Mouse (Mus musculus) heart, adult 8-10 months (tissue): ENCODE results near the gene Dock3. TPM values are rescaled to one million over a fixed set of nuclear protein-coding genes. Genes with fewer than 3 reads are reported as not detected.

Source experiments
- DNase-seq: peaks from one replicate; pipeline ENCODE4 v3.0.0; 2022; ENCODE audit warnings: low spot score
- total RNA-seq, 4 experiments: library from RNA; stranded (reverse); gene quantifications; 2 replicates each; pipeline ENCODE4 v1.2.4; 2022

Gene Dock3
- total RNA-seq = 10 to 100 TPM; 15.1 to 23.8 (median 19.8) TPM

DNA sequence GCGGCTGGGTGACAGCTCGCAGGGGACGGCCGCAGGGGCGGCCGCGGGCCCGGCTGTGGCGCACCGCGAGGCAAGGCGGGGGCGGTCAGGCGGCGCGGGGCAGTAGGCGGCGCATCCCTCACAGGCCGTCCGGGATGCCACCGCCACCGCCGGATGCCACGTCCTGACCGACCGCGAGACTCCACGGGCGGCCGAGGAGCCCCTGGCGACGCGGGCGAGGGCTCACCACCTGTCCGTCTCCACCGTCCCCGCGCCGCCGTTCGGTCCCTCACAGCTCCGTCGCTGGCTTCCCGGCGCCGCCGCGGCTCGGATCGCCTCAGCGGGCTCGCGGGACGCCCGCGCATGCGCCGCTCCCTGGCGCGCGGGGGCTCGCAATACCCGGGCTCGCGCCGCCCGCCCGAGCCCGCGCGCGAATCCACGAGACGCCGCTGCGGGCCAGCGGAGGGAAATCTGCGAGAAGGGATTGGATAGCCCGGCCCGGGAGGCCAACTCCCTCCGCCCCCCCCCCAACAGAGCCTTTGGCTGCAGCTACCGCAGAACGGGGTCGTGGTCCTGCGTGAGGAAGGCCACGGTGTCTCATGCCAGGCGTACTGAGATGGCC is at the start of gene Dock3:
Gene Dock3, minus strand, starts transcription at position 371 of the 601 bp plus-strand sequence.
- DNase-seq = no peak

DNA sequence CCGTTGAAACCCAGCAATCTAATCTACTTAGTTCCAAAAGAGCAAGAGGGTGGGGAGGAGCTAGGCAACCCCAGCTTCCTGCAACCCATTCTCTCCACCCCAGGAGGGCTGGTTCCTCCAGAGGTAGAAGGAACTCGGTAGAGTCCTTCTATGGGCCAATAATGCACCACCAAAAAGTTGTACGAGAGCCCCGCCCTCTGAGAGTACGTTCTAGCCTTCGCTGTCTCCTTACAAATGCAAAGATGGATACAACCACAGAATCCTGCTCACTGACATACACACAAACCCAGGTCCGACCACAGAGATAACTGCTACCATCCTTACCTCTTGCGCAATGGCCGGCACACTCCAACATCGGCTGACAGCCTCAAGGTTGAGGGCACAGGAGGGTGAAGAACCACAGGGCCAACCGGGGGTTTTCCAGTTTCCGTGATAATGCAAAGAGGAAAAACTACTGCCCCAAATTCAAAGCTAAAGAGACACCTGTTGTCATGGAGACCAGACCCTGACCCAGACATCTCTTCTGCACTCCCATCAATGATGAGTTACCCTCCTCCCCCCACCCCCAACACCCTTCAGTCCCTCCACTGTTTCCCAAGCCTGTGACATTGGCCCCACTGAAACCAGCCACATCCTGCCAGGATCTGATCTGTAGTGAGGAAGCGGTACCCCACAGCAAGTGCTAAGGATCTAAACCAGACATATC is 48.8 kb upstream of the Dock3 start:
- no peak for DNase-seq

DNA sequence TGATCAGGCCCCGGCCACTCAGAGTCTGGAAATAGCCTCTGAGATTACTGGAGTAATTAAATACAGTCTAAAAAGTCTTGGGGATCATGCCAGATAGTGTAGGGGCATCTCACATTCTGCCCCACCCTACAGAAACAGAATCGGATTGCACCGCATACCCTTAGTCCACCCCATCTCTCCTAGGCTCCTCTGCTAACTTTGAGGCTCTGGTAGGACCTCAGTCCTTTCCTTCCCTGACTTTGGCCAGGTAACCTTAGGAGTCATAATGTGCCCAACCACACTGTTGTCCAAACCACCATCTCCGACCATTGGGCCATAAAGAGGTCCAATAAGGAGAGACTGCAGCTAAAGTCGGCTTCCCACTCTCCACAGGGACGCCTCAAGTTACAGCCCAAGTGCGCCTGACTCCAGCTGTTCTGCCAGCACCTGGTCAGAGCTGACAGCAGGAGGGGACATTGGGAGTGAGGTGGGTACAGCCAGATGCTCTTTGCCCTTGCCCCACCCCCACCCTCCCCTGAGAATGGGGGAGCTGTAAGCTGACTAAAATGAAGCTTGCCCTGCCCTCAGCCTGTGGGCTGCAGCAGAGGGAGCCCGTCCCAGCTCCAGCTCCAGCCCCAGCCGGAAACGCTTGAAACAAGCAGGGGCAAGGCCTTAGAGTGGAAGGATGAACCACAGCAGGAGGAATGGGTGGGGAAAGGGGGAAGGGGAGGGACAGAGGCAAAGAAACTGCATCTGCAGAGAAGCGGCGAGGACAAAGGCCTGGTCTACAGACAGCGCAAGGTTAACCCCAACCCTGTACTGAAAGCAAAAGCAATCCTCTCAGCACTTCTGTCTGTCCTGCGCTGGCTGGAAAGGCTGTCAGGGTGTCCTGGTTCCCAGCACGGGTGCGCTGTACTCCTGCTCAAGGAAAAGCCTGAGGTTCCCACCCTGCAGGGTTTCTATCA is 47.9 kb upstream of the Dock3 start:
- DNase-seq = no peak

DNA sequence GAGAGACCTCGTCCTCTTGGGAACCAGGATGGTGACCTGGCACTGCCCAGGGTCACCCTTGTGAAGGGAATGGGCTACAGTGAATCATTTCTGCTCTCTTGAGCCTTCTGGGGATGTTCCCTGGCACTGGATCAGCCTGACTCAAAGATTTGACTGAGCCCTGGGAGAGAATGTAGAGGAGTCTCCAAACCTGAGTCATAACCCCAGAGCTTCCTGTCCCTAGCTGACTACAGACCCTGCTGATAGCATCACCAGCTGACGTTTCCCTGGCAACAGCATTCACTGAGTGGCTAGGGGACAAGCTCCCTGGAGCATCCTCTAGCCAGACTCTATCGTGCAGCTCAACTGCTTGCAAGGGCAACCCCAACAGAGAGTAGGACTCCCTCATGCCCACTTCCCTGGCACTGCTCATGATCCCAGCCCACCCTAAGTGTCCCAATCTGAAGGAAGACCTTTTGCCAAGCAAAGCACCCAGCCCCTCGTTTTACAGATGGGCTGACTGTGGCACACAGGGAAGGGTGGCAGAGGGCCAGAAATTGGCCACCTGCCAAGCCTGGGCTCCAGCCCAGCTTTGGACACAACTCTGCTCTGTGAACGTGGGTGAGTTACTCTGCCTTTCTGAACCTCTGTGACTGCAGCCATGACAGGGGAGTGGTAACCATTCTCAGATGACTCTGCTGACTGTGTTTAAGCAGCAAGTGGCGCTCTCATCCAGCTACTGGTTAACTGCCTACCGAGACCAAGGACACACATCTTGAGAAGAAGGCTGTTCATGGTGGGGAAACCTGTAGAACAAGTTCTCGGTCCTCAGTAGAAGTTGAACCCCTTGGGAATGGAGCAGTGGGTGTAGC is 47.0 kb upstream of the Dock3 start:
- no peak for DNase-seq

DNA sequence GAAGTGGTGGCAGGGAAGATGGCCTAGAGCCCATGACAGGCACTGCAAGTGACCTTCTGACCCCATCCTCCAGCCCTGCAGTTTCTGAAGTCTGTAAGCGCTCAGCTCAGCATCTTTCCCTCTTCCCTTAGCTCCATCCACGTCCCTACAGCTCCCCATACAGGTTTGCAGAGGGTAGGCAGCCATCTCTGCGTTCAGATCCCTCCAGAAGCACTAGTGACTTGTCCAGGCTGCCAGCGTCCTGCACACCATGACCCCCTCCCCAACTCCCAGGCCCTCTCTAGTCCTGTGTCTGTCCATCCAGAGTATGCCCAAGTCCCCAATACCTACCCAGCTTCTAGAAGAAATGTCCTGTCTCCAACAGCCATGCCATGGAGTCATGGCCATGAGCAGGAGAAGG is 46.4 kb upstream of the Dock3 start:
- no peak for DNase-seq

DNA sequence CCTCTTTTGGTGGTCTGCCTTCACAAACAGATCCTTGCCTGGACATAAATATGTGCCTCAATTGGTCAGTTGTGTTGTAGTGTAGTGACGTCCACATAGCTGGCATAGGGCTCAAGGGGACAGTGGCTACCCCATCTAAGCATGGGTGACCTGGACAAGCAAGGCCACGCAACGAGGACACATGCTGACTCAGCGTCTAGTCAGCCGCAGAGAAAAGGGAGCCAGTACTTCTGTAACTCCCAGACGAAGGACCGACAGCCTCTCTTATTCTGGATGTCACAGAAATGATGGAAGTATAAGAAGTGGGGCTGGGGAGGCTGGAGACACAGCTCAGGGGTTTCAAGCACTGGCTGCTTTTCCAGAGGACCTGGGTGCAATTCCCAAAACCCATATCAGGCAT is 45.9 kb upstream of the Dock3 start:
- DNase-seq = no peak

DNA sequence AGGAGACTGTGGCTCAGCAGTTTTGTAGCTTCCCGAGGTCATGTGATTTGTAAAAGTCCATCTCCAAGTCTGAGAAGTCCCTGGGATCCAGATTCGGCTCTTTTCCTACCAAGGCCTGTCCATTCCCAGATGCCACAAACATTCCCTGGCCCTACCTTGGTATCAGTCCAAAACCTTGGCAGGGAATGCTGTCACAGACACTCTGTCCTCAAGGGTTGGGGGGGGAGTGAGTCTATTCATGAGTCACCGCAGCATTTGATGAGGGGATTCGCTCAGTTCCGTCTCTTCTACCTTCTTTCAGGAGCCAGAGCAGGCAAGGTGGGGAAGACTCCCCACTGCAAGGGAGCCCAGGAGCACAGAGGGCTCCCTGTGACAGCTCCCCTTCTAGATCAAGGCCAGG is 44.0 kb upstream of the Dock3 start:
- no peak for DNase-seq

DNA sequence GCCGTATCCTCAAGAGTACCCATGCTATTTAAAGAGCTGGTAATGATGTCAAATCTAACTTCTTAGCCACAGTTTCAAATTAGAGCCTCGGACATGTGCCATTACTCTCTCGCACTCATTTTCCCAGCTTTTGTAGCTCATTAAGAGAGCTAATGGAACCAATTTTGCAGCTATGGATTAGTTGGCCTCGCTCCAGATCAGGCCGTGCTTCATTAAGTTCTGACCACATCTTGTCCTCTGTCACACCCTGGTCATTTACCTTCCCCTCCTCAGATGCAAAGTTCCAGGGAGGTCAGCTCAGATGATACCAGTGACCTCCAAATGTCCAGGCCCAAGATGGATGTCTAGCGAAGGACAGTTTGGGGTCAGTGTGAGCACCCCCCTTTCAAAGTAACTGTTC is 43.0 kb upstream of the Dock3 start:
- no peak for DNase-seq

DNA sequence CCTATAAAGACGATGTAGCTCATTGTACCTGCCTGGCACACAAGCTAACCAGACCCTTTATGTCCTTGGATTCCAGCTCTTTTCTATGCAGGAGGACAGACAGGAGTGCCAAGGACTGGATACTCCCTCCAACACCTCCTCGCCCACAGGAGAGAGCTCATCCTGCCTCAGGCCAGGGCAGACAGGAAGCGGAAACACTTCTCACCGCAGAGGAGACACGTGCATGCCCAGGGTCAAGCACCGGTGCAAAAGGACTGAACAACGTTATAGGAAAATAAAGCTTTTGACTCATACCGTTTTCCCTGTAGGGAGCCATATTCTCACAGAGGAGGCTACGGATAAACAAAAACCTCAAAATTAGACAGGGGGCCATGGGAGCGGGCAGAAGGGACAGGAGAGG is 41.5 kb upstream of the Dock3 start:
- DNase-seq = no peak

DNA sequence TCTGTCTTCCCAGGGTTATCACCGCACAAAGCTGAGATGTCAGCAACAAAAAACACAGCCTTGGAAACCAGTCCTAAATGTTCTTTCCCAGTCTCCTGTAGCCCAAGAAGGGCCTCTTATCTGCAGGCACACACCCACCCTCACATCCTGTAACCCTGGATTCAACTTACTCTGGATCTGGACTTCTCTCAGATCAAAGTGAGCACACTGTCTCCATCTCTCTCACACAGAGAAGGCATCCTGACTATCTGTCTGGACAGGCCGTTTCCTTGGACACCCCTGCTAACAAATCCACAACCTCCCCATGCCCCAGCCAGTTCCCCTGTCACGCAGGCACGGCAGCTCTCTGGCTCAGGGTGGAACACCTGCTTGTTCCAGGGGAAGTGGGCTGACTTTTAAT is 40.6 kb upstream of the Dock3 start:
- DNase-seq = no peak

DNA sequence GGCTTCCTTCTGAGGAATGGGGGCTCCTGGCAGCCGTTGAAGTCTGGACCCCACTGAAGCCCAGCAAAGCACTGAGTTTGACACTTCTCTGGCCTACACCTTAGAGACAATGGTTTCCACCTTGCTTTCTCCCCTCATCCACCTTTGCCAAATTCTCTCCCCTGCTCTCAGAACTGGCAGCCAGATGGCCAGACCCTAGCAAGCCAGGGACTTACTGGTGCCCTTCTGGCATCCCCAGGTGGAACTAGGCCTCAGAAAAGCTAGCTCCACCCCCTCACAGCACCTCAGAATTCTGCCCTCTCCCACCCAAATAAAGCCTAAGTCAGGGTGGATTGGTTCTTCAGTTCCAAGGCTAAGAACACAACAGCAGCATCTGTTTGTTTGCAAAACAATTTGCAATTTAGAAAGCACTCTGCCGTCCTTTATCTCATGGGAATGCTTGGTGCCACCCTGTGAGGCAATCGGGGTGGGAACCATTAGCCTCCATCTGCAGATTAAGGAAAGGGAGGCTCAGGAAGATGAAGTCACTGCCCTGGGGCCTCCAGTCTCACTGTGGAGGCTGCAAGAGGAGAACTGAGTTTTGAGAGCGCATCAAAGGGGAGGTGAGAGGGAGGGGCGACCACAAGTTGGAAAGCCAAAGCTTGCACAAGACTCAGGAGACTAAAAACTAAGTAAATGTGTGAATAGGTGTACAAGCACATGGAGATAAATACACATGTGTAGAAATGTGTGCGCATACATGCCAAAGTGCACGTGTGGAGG is 39.6 kb upstream of the Dock3 start:
- DNase-seq = no peak

DNA sequence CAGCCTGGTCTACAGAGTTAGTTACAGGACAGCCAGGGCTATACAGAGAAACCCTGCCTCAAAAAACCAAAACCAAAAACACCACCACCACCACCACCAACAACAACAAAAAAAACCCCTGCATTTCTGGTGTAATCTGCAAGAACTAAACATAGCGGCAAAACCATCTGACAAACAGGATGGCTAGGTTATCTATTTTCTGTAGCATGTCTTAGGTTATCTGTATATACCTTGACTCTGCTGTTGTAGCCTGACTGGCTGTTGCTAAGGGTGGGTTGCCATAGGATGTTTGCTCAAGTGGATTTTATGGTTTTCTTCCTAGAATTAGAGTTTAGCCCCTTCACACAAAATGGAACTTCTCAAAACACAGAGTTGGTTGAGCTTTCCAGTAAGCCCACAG is 38.1 kb upstream of the Dock3 start:
- no peak for DNase-seq

DNA sequence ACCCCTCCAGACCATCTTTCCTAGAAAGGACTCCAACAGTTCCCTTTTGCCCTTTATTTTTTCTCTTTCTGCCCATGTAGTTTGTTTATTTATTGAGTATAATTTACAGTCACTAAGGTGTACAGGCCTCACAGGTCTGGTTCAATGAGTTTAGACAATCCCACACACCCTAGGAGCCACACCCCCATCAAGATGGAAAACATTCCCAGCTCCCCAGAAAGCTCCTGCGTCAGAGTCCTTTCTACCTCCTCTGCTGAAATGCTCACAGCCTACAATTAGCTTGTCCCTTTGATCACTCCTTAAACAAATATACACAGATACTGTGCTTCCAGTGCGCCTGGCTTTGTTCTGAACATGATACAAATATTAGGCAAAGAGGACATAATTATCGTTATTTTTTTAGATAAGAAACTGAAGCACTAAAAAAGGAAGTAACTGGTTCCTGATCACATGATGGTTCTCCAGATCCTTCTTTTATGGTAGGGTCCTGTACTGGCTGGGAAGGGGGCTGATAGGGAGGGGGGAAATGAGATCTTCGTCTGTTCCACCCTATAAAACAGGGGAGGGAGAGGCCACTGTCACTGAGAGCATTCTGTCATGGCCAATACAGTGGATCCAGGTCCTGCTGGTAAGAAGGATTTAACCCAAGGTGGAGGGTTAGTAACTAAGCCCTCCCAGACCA is 36.2 kb upstream of the Dock3 start:
- DNase-seq = no peak

DNA sequence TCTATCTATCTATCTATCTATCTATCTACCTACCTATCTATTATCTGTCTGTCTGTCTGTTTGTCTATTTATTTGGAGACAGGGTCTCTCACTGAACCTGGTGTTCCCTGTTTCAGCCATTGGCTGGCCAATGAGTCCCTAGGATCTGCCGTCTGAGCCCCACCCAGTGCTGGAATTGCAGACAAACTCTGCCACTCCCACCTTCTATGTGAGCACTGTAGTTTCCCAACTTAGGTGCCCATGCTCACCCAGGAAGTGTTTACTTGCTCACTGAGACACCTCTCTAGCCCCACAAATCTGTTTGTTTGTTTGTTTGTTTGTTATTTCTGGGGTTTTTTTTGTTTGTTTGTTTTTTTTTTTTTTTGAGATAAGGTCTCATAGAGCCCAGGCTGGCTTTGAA is 35.3 kb upstream of the Dock3 start:
- no peak for DNase-seq

DNA sequence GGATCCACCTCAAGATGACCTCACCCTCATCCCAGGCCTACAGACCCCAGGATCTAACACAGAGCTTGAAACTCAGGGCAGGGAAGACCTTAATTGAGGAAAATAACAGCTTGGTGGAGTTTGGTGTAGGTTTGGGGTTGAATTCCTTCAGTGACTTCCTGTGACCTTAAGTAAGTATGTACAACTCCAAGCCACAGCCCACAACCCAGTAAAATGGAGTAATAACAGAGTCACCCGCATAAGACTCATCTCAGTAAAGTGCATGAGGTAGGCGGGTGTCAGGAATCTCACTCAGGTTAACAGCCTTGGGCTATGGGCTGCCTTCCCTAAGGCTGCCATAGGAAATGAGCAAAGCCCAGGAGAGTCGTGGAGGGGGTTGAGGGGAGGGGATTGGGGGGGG is 33.0 kb upstream of the Dock3 start:
- DNase-seq = no peak

DNA sequence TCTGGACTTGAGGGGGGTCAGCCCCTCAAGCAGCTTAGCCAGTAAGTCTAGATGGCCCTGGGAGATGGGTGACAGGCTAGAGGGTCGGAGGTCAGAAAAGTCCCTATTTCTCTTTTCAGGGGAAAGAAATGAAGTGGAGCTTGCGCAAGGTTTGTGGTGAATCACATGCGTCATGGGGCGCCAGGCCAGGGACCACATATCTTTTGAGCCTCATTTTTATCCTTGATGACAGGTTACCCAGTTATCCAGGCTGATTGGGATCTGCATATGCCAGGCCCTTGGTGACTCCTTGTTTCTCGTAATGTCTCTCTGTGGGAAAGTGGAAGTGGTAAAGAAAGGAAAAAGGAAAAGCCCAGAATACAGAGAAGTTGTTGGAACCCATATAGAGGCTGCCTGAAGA is 32.2 kb upstream of the Dock3 start:
- no peak for DNase-seq

DNA sequence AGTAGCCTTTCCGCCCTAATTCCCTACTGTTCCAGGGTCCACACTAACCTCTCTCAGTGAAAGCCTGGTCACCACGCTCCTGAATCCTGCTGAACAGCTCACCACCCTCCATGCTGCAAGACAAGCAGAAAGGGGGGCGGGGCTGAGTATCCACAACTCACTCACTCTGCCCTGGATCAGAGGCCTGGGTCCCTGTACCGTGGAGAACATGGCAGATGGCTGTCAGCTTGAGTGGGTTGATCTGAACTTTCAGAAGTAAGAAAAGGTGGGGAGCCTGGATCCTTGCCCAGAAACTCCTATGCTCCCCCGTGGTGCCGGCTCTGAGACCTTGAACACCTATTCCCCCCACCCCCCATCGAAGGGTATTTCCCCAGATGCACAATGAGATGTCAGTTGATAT is 30.7 kb upstream of the Dock3 start:
- no peak for DNase-seq

DNA sequence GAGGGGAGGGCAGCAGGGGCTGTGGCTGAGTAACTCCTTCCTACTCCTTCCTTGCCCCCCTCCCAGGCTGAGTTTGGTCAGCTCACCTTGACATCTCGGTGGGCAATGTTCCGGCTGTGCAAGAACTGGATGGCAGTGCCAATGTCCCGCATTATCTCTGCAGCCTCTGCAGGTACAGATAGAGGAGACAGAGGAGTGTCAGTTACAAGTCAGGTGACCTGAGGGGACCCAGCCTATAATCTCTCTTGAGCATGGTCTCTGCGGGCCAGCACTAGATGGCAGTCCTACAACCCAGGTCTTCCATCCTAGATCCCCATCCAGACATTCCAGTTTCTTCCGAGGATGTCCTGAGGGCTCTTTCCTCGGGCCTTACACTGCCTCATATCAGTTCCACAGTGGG is 30.1 kb upstream of the Dock3 start:
- no peak for DNase-seq

DNA sequence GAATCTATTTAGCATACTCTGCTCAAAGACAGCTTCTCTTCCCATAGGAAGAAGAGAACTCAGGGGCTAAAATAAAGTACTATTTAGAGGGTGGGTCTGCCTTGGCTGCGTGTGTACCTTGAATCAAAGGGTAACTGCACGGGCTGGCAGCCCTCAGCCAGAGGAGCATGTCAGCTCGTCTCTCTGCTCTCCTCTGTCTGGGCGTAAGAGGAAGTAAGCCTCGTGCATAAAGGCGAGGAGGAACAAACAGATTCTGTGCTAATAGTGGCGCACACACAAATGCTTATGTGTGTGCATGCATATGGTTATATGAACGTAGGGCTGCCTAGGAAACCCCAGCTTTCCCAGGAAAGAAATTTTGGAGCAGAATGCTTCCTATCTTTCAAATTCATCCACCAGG is 29.1 kb upstream of the Dock3 start:
- DNase-seq = no peak

DNA sequence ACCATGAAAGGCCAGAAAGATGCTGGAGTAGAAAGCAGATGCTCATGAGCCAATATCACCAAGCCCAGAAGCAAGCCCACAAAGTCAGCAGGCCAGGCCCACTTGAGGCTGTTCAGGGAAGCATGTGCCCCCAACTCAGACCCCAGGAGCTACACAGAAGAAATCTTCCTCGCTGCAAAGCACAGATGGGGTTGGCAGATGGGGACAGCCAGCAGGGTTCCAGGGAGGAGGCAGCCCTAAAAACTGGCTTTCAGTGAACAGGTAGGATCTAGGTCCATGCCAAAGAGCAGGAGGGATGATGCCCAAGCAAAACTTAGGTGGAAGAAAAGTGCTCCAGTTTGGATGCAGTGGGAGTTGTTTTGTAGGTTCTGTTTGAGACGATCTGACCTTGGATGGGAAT is 28.7 kb upstream of the Dock3 start:
- DNase-seq = no peak
